Mouse (Mus musculus) stomach, embryonic 14.5 days (tissue): Measurements from ENCODE around the gene Nupr1. TPM values are rescaled to one million over a fixed set of nuclear protein-coding genes. Genes with fewer than 3 reads are reported as not detected.

Experiments
- ATAC-seq: fragments of 200-750 bp; cut with Nextera tagmentation; 2 replicates; pipeline ENCODE4 v1.8.0; 2017; ENCODE audit warnings: low read depth, moderate TSS enrichment; ENCODE audit not compliant: insufficient number of reproducible peaks, insufficient read depth, low FRiP score
- H3K27ac ChIP-seq: fragments of 300-500 bp; sonication (generic); 2 replicates; pipeline ENCODE4 v1.5.1; 2014; ENCODE audit warnings: mild to moderate bottlenecking, low read length, moderate library complexity, mixed read lengths
- H3K27me3 ChIP-seq: fragments of 300-500 bp; sonication (generic); 2 replicates; pipeline ENCODE4 v1.6.1; 2014; ENCODE audit warnings: low read length, control low read depth, mixed read lengths; ENCODE audit not compliant: control insufficient read depth, insufficient read depth
- H3K36me3 ChIP-seq: fragments of 300-500 bp; sonication (generic); 2 replicates; pipeline ENCODE4 v1.6.1; 2014; ENCODE audit warnings: mild to moderate bottlenecking, control low read depth, low read length, moderate library complexity, mixed read lengths; ENCODE audit not compliant: control insufficient read depth, insufficient read depth
- H3K4me1 ChIP-seq: fragments of 300-500 bp; sonication (generic); 2 replicates; pipeline ENCODE4 v1.6.1; 2014; ENCODE audit warnings: low read length, control low read depth, mixed read lengths; ENCODE audit not compliant: control insufficient read depth, insufficient read depth
- H3K4me2 ChIP-seq: fragments of 300-500 bp; sonication (generic); replicated peaks from 2 replicates; pipeline ENCODE4 v1.6.1; 2014; ENCODE audit warnings: low read depth, low read length, control low read depth
- H3K4me3 ChIP-seq: fragments of 300-500 bp; sonication (generic); 2 replicates; pipeline ENCODE4 v1.5.1; 2014; ENCODE audit warnings: low read depth, low read length, control low read depth
- H3K9ac ChIP-seq: fragments of 300-500 bp; sonication (generic); replicated peaks from 2 replicates; pipeline ENCODE4 v1.6.1; 2014; ENCODE audit warnings: low read depth, mild to moderate bottlenecking, control low read depth, low read length, moderate library complexity, mixed read lengths
- H3K9me3 ChIP-seq: fragments of 300-500 bp; sonication (generic); 2 replicates; pipeline ENCODE4 v1.6.1; 2016; ENCODE audit warnings: low read depth, low read length, control low read depth; ENCODE audit not compliant: control insufficient read depth
- WGBS: fragments of 180-500 bp; shearing (Covaris S2); extraction: QIAGEN DNeasy Blood & Tissue Kit; methylation state at CpG from one replicate; pipeline ENCODE4 v1.1.7; 2014; 5-methylcytosine and 5-hydroxymethylcytosine counted together
- polyA plus RNA-seq: library from polyadenylated mRNA; unstranded; fragments of >200 nt; fragmentation: Nextera tagmentation; extraction: Ambion mirVana; gene quantifications from 2 replicates; pipeline ENCODE4 v1.2.1, GENCODE M21; 2014

The Nupr1 gene
- polyA plus RNA-seq, 1 experiment from 2014 or later = 7.0 TPM

GRCm38 (mm10) chr7:126621452-126622359 lies 9.0 kb downstream of the Nupr1 start:
- Histone ChIP-seq H3K4me3 (no peak overlapping the region), H3K27me3 (no peaks in the 10 kb centered on the region), H3K4me1 (no peaks in the 10 kb centered on the region), H3K9ac (no peak overlapping the region), H3K9me3 (no peaks in the 10 kb centered on the region), H3K36me3 (no peaks in the 10 kb centered on the region), H3K4me2 (no peak overlapping the region), H3K27ac (no peak overlapping the region)
- WGBS = 66% methylated on average over 9 of the region's 9 CpGs
- ATAC-seq = no peak

- H3K9me3 ChIP-seq = no peaks in the 10 kb centered on the region
Observed at GRCm38 (mm10) chr7:126619559-126620275, 10.9 kb downstream of the Nupr1 start.

GRCm38 (mm10) chr7:126616707-126617106 lies 14.0 kb downstream of the Nupr1 start:
- Histone ChIP-seq H3K4me1 (no peaks in the 10 kb centered on the region), H3K27me3 (no peaks in the 10 kb centered on the region), H3K36me3 (no peaks in the 10 kb centered on the region), H3K9me3 (peaks cover 5% of the 10 kb centered on the region; the same call in 1 of the 2 replicates), H3K9ac (no peak overlapping the region), H3K4me2 (no peak overlapping the region), H3K4me3 (no peak overlapping the region), H3K27ac (no peak overlapping the region)
- ATAC-seq = no peak
- 62% methylated on average over 3 of the region's 3 CpGs for WGBS

More at GRCm38 (mm10) chr7:126619559-126620275, 10.9 kb downstream of the Nupr1 start:
- 75% methylated on average over 10 of the region's 10 CpGs for WGBS
- H3K27ac ChIP-seq = no peak overlapping the region
- no peak overlapping the region for H3K4me2 ChIP-seq
- no peak for ATAC-seq
- H3K27me3 ChIP-seq = no peaks in the 10 kb centered on the region
- no peaks in the 10 kb centered on the region for H3K4me1 ChIP-seq
- no peak overlapping the region for H3K9ac ChIP-seq
- H3K36me3 ChIP-seq = no peaks in the 10 kb centered on the region
- no peak overlapping the region for H3K4me3 ChIP-seq

GRCm38 (mm10) chr7:126612736-126613135 lies 17.9 kb downstream of the Nupr1 start:
- H3K9ac ChIP-seq = no peak overlapping the region
- H3K27me3 ChIP-seq = no peaks in the 10 kb centered on the region
- no peak for ATAC-seq
- no peaks in the 10 kb centered on the region for H3K36me3 ChIP-seq
- no peak overlapping the region for H3K4me3 ChIP-seq
- H3K4me1 ChIP-seq = no peaks in the 10 kb centered on the region
- H3K9me3 ChIP-seq = peaks cover 5% of the 10 kb centered on the region; the same call in 1 of the 2 replicates
- H3K4me2 ChIP-seq = no peak overlapping the region
- WGBS = 80% methylated on average over 3 of the region's 3 CpGs
- H3K27ac ChIP-seq = no peak overlapping the region

DNA sequence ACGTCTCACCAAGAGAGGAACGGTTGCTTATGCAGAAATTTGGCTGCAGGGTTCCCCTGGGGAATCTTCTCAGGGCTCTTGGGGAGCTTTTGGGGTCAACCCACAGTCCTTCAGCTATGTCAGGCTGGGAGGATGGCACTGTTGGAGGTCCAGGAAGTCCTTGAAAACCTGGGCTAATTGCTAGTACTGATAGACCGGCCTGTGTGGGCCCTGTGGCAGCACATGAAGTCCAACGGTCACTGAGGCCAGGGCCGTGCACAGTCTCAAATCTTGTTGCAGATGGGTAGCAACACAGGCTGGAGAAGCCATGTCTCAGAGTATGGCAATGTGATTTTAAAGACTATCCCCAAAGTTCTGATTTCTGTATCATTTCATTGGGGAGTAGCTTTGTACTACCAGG lies 22.9 kb downstream of the Nupr1 start:
- WGBS = 85% methylated on average over 5 of the region's 5 CpGs
- no peak for ATAC-seq
- H3K4me1 ChIP-seq = no peaks in the 10 kb centered on the region

DNA sequence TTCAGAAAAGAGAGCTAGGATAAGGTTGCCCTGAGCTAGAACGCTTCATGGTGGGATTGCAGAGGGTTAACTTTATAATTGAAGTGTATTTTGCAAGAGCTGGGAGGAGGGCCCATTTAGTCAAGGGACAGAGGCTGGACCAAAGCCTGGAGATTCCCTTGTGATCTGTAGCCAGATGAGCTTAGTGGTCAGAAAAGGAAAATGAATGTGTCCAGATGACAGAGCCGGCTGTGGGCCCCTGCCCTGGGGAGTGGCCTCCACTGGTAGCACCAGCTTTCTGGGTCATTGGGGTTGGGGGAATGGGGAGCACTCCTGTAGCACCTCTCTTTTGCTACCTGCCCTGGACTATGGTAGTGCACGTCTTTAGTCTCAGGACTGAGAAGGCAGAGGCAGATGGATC lies 23.6 kb downstream of the Nupr1 start:
- H3K9me3 ChIP-seq = no peaks in the 10 kb centered on the region
- H3K9ac ChIP-seq = no peak overlapping the region
- H3K4me2 ChIP-seq = no peak overlapping the region
- ATAC-seq = no peak
- no peaks in the 10 kb centered on the region for H3K27me3 ChIP-seq
- no peak overlapping the region for H3K27ac ChIP-seq
- H3K4me1 ChIP-seq = no peaks in the 10 kb centered on the region
- 62% methylated on average over 3 of the region's 3 CpGs for WGBS
- H3K4me3 ChIP-seq = no peak overlapping the region
- H3K36me3 ChIP-seq = no peaks in the 10 kb centered on the region

More for the DNA sequence above, 22.9 kb downstream of the Nupr1 start:
- no peaks in the 10 kb centered on the region; the same call in 1 of the 2 replicates for H3K9me3 ChIP-seq
- no peaks in the 10 kb centered on the region for H3K27me3 ChIP-seq
- H3K27ac ChIP-seq = no peak overlapping the region
- no peak overlapping the region for H3K4me2 ChIP-seq
- H3K9ac ChIP-seq = no peak overlapping the region
- no peaks in the 10 kb centered on the region for H3K36me3 ChIP-seq
- H3K4me3 ChIP-seq = no peak overlapping the region

DNA sequence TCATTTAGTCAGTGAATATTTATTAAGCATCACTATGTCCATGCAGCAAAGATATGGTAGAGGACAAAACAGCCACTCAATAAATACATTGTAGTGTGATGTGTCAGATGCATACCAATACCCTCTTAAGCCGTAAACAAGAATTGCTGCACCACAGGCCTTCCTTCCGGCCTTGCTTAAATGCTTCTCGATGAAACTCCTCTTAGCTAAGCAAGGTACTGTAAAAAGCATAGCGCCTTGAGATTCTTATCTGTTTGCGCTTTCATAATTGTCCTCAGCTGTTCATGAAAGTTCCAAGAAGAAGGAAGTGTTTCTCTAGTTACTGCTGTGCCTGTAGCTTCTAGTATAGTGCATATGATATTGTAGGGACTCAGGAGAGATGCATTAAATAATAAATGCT lies 24.1 kb downstream of the Nupr1 start:
- no peak overlapping the region for H3K4me3 ChIP-seq
- no peak overlapping the region for H3K9ac ChIP-seq
- H3K27me3 ChIP-seq = no peaks in the 10 kb centered on the region
- no peaks in the 10 kb centered on the region for H3K36me3 ChIP-seq
- no peaks in the 10 kb centered on the region for H3K4me1 ChIP-seq
- no peak overlapping the region for H3K27ac ChIP-seq
- 78% methylated on average over 5 of the region's 5 CpGs for WGBS
- no peak overlapping the region for H3K4me2 ChIP-seq
- ATAC-seq = no peak
- no peaks in the 10 kb centered on the region for H3K9me3 ChIP-seq

DNA sequence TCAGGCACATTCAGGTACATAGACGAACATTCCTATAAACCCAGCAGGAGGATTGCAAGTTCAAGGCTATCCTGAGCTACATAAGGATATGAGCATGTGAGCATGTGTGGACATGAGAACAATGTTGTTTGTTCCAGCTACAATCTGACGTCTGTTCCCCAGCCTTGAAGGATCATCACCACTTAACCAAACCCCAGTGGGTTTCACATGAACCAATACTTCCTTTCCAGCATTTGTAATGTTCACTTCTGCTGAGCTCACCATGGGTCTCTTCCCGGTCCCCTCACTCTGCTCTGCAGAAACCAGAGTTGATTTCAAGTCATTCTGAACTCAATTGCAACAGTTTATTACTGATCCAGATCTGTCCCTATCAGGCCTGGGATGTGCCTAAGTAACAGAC lies 28.0 kb downstream of the Nupr1 start:
- Histone ChIP-seq H3K9me3 (no peaks in the 10 kb centered on the region), H3K4me3 (no peak overlapping the region), H3K27me3 (no peaks in the 10 kb centered on the region), H3K4me1 (no peaks in the 10 kb centered on the region), H3K9ac (no peak overlapping the region), H3K4me2 (no peak overlapping the region), H3K36me3 (no peaks in the 10 kb centered on the region), H3K27ac (no peak overlapping the region)
- WGBS = 80% methylated on average over 3 of the region's 3 CpGs
- ATAC-seq = no peak
